Mouse (Mus musculus) stomach, embryonic 16.5 days (tissue): ENCODE measurements around the gene Gkap1. TPM values are rescaled to one million over a fixed set of nuclear protein-coding genes. Genes with fewer than 3 reads are reported as not detected.

Experiments
- ATAC-seq: fragments of 200-750 bp; cut with Nextera tagmentation; 2 replicates; pipeline ENCODE4 v1.8.0; 2017; ENCODE audit warnings: moderate number of reproducible peaks, moderate TSS enrichment; ENCODE audit not compliant: insufficient read depth, low FRiP score
- H3K27ac ChIP-seq: fragments of 300-500 bp; sonication (generic); 2 replicates; pipeline ENCODE4 v1.5.1; 2014; ENCODE audit warnings: low read length
- H3K27me3 ChIP-seq: fragments of 300-500 bp; sonication (generic); 2 replicates; pipeline ENCODE4 v1.6.1; 2014; ENCODE audit warnings: low read length, control low read depth, mixed read lengths; ENCODE audit not compliant: control insufficient read depth, insufficient read depth
- H3K36me3 ChIP-seq: fragments of 300-500 bp; sonication (generic); 2 replicates; pipeline ENCODE4 v1.6.1; 2014; ENCODE audit warnings: low read length; ENCODE audit not compliant: control insufficient read depth, insufficient read depth
- H3K4me1 ChIP-seq: fragments of 300-500 bp; sonication (generic); 2 replicates; pipeline ENCODE4 v1.6.1; 2014; ENCODE audit warnings: low read length, control low read depth, mixed read lengths; ENCODE audit not compliant: control insufficient read depth, insufficient read depth
- H3K4me2 ChIP-seq: fragments of 300-500 bp; sonication (generic); 2 replicates; pipeline ENCODE4 v1.6.1; 2014; ENCODE audit warnings: low read depth, low read length, mixed read lengths
- H3K4me3 ChIP-seq: fragments of 300-500 bp; sonication (generic); replicated peaks from 2 replicates; pipeline ENCODE4 v1.5.1; 2014; ENCODE audit warnings: mild to moderate bottlenecking, low read length
- H3K9ac ChIP-seq: fragments of 300-500 bp; sonication (generic); 2 replicates; pipeline ENCODE4 v1.6.1; 2014; ENCODE audit warnings: low read length
- H3K9me3 ChIP-seq: fragments of 300-500 bp; sonication (generic); replicated peaks from 2 replicates; pipeline ENCODE4 v1.6.1; 2016; ENCODE audit warnings: low read length, control low read depth; ENCODE audit not compliant: control insufficient read depth
- WGBS: fragments of 180-500 bp; shearing (Covaris S2); extraction: QIAGEN DNeasy Blood & Tissue Kit; methylation state at CpG from one replicate; pipeline ENCODE4 v1.1.7; 2014; 5-methylcytosine and 5-hydroxymethylcytosine counted together
- polyA plus RNA-seq: library from polyadenylated mRNA; unstranded; fragments of >200 nt; fragmentation: Nextera tagmentation; extraction: Ambion mirVana; gene quantifications from 2 replicates; pipeline ENCODE4 v1.2.1, GENCODE M21; 2015

The Gkap1 gene
- polyA plus RNA-seq, 1 experiment from 2014 or later = 17.3 TPM

GRCm38 (mm10) chr13:58214346-58215252, 60.9 kb downstream of the Gkap1 start:
- peaks cover 23% of the 10 kb centered on the region for H3K4me1 ChIP-seq
- H3K4me3 ChIP-seq = peak overlapping the region; percentile 97
- peak overlapping the region; percentile 91 for H3K27ac ChIP-seq
- ATAC-seq = peak; percentile 51; the same call in 1 of the 2 replicates
- H3K9me3 ChIP-seq = no peaks in the 10 kb centered on the region
- H3K27me3 ChIP-seq = no peaks in the 10 kb centered on the region
- H3K9ac ChIP-seq = peak overlapping the region; percentile 99
- WGBS = 2% methylated on average over 45 of the region's 49 CpGs
- peak overlapping the region; percentile 84 for H3K4me2 ChIP-seq
- H3K36me3 ChIP-seq = no peaks in the 10 kb centered on the region

GRCm38 (mm10) chr13:58213801-58214200, 61.7 kb downstream of the Gkap1 start:
- peak overlapping the region; percentile 97 for H3K4me3 ChIP-seq
- H3K27me3 ChIP-seq = no peaks in the 10 kb centered on the region
- no peak for ATAC-seq
- H3K4me2 ChIP-seq = peak overlapping the region; percentile 84
- peak overlapping the region; percentile 14; the same call in 1 of the 2 replicates for H3K27ac ChIP-seq
- no peak overlapping the region; the same call in none of the 2 replicates for H3K9ac ChIP-seq
- H3K36me3 ChIP-seq = no peaks in the 10 kb centered on the region
- peaks cover 25% of the 10 kb centered on the region for H3K4me1 ChIP-seq
- WGBS = 38% methylated on average over 8 of the region's 8 CpGs
- no peaks in the 10 kb centered on the region for H3K9me3 ChIP-seq

- H3K36me3 ChIP-seq = no peaks in the 10 kb centered on the region
- no peak for ATAC-seq
- peaks cover 25% of the 10 kb centered on the region for H3K4me1 ChIP-seq
- no peak overlapping the region for H3K27ac ChIP-seq
- no peak overlapping the region for H3K9ac ChIP-seq
- no peaks in the 10 kb centered on the region for H3K27me3 ChIP-seq
- no peak overlapping the region for H3K4me2 ChIP-seq
- no peak overlapping the region for H3K4me3 ChIP-seq
- no peaks in the 10 kb centered on the region for H3K9me3 ChIP-seq
- WGBS = 68% methylated on average over 2 of the region's 2 CpGs
Measured at GRCm38 (mm10) chr13:58212530-58212929, 63.0 kb downstream of the Gkap1 start.

GRCm38 (mm10) chr13:58210441-58210840, 65.1 kb downstream of the Gkap1 start:
- Histone ChIP-seq H3K27me3 (no peaks in the 10 kb centered on the region), H3K4me3 (no peak overlapping the region), H3K4me2 (no peak overlapping the region), H3K36me3 (no peaks in the 10 kb centered on the region), H3K9me3 (no peaks in the 10 kb centered on the region), H3K4me1 (peaks cover 25% of the 10 kb centered on the region), H3K27ac (no peak overlapping the region), H3K9ac (no peak overlapping the region)
- WGBS = 63% methylated on average over 5 of the region's 5 CpGs
- no peak for ATAC-seq

GRCm38 (mm10) chr13:58206084-58206483, 69.4 kb downstream of the Gkap1 start:
- no peaks in the 10 kb centered on the region for H3K9me3 ChIP-seq
- no peak overlapping the region for H3K9ac ChIP-seq
- WGBS = 80% methylated on average over 4 of the region's 4 CpGs
- H3K27ac ChIP-seq = no peak overlapping the region
- H3K4me2 ChIP-seq = no peak overlapping the region
- 0 out of 2 replicates have a peak, but pooled peaks cover 6% of the 10 kb centered on the region for H3K4me1 ChIP-seq
- H3K27me3 ChIP-seq = no peaks in the 10 kb centered on the region
- H3K36me3 ChIP-seq = no peaks in the 10 kb centered on the region
- no peak for ATAC-seq
- H3K4me3 ChIP-seq = no peak overlapping the region

- Histone ChIP-seq H3K4me3 (no peak overlapping the region), H3K9me3 (no peaks in the 10 kb centered on the region), H3K27ac (no peak overlapping the region), H3K4me1 (0 out of 2 replicates have a peak, but pooled peaks cover 4% of the 10 kb centered on the region), H3K27me3 (no peaks in the 10 kb centered on the region), H3K4me2 (no peak overlapping the region), H3K9ac (no peak overlapping the region), H3K36me3 (no peaks in the 10 kb centered on the region)
- no peak for ATAC-seq
- 69% methylated on average over 4 of the region's 4 CpGs for WGBS
Measured at GRCm38 (mm10) chr13:58204986-58205385, 70.5 kb downstream of the Gkap1 start.

GRCm38 (mm10) chr13:58204202-58204601, 71.3 kb downstream of the Gkap1 start:
- no peak overlapping the region for H3K4me2 ChIP-seq
- H3K27me3 ChIP-seq = no peaks in the 10 kb centered on the region
- no peaks in the 10 kb centered on the region for H3K36me3 ChIP-seq
- H3K27ac ChIP-seq = no peak overlapping the region
- H3K4me1 ChIP-seq = no peaks in the 10 kb centered on the region
- H3K4me3 ChIP-seq = no peak overlapping the region
- ATAC-seq = no peak
- no peaks in the 10 kb centered on the region for H3K9me3 ChIP-seq
- WGBS = 95% methylated on average over 3 of the region's 3 CpGs
- H3K9ac ChIP-seq = no peak overlapping the region

GRCm38 (mm10) chr13:58202903-58203302, 72.6 kb downstream of the Gkap1 start:
- H3K4me1 ChIP-seq = no peaks in the 10 kb centered on the region
- H3K9ac ChIP-seq = no peak overlapping the region
- peaks cover under 1% of the 10 kb centered on the region; the same call in 1 of the 2 replicates for H3K36me3 ChIP-seq
- no peak for ATAC-seq
- no peak overlapping the region for H3K4me2 ChIP-seq
- 90% methylated on average over 1 of the region's 1 CpGs for WGBS
- H3K9me3 ChIP-seq = no peaks in the 10 kb centered on the region
- no peak overlapping the region for H3K27ac ChIP-seq
- H3K27me3 ChIP-seq = no peaks in the 10 kb centered on the region
- no peak overlapping the region for H3K4me3 ChIP-seq

GRCm38 (mm10) chr13:58201908-58202307, 73.6 kb downstream of the Gkap1 start:
- 94% methylated on average over 3 of the region's 3 CpGs for WGBS
- Histone ChIP-seq H3K4me2 (no peak overlapping the region), H3K9me3 (no peaks in the 10 kb centered on the region), H3K36me3 (peaks cover 5% of the 10 kb centered on the region; the same call in 1 of the 2 replicates), H3K27me3 (no peaks in the 10 kb centered on the region), H3K4me1 (no peaks in the 10 kb centered on the region), H3K4me3 (no peak overlapping the region), H3K9ac (no peak overlapping the region), H3K27ac (no peak overlapping the region)
- ATAC-seq = no peak
